Mouse (Mus musculus) ES-Bruce4 (cell line): ENCODE measurements around the gene Sohlh2.

ENCODE experiments used
- CTCF ChIP-seq: IDR thresholded peaks from one replicate; pipeline ENCODE4 v1.8.1; 2011; ENCODE audit warnings: low read depth, low read length
- EP300 ChIP-seq: IDR thresholded peaks from 2 replicates; pipeline ENCODE4 v1.6.1; 2011; ENCODE audit warnings: low read depth, low read length; ENCODE audit not compliant: insufficient read depth
- POLR2A ChIP-seq: IDR thresholded peaks from one replicate; pipeline ENCODE4 v1.8.1; 2011; ENCODE audit warnings: low read length; ENCODE audit not compliant: insufficient read depth

GRCm38 (mm10) chr3:55152673-55153334 is 29.0 kb upstream of the Sohlh2 start:
- no peak for TF ChIP-seq CTCF
- TF ChIP-seq EP300 = no peak
- no peak for TF ChIP-seq POLR2A
